Mouse (Mus musculus): Measurements from ENCODE around the gene Ctnna3. TPM values are rescaled to one million over a fixed set of nuclear protein-coding genes. Genes with fewer than 3 reads are reported as not detected.

Ctnna3 gene
- total and polyA plus RNA-seq, 3 experiments, result 0.37 to 0.83 TPM; not detected in 1

DNA sequence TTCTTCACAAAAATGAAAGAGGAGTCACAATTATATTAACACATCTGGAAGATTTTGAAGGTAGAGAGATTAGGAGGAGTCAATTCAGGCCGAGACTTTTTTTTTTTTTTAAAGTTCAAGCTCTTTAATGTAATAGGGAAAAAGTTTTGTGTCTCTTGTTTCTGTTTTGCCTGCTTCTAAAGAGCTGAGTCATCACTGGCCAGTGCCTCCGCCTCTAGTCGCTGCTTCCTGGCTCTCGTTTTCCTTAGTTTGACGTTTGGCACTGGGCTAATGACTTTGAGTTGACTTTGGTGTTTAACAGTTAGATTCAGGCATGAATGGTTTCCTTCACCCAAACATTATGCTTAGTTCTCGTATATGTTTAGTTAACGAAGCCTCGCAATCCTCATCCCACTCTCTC, 282.6 kb downstream of the Ctnna3 start:
- DNase-seq, result no peak

DNA sequence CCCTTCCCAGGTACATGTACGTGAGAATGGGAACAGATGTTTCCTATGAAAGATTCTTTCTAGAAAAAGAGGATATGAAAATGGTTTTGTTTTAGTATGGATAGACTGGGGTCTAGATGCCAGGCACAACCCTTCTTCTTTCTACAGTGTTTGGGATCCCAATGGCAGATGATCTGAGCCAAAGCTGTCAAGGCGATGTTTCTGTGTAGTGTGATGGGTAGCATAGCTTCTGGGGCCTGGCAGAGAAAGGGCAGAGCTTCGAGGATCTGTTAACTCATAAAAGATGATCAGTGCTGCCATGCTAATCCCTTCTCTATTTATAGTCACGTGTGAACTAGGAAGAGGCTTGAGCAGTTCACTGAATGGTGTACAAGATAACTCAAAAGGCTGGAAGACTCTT, 284.3 kb downstream of the Ctnna3 start:
- no peak for DNase-seq

DNA sequence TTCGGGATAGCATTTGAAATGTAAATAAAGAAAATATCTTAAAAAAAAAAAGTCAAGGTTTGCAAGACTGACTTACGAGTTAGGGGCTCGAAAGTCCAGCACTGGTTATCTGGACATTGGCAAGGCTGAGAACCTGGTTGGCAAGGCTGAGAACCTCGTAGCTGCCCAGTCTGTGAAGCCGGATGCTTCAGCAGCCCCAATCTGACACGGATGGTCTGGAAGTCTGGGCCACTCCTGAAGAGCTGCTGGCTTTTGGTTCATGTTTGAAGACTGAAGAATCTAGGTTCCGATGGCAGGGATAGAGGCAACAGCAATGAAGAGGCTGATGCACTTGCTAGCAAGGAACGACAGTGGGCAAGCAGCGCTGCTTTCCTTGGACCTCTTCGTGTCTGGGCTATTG, 339.0 kb downstream of the Ctnna3 start:
- no peak for DNase-seq

DNA sequence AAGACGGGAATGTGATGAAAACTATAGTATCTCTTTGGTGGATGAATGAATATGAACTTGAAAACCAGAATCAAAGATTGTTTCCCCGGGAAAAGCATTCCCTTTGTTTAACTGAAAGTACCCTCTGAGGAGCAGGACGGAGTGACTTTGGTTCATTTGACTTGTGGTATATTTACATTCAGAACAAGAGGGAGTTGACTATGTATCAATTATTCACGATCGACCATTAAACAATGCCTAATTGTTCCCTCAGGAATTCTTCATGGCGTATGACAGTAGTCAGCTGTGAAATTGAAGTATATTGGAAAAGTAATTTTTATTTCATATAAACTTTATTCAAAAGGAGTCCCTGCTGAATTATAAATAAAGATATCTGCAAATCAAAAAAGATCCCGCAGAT, 341.8 kb downstream of the Ctnna3 start:
- DNase-seq, result no peak

DNA sequence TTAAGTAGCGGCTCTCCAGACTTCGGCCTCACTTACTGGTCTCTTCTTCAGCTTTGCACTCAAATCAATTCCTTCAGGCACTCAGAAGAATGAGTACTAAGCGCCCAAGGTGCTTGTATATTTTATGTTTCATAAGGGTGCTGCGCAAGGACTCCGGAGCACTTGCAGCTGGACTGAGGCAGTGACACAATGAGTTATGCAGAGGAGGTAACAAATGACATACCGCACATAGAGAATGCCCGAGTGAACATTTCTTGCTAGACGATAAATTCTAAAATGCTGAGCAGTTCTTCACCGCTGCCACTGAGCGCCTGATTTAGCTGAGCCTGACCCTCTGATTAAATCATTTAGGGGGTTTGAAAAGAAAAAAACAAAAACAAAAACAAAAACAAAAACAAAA, 342.2 kb downstream of the Ctnna3 start:
- no peak for DNase-seq

DNA sequence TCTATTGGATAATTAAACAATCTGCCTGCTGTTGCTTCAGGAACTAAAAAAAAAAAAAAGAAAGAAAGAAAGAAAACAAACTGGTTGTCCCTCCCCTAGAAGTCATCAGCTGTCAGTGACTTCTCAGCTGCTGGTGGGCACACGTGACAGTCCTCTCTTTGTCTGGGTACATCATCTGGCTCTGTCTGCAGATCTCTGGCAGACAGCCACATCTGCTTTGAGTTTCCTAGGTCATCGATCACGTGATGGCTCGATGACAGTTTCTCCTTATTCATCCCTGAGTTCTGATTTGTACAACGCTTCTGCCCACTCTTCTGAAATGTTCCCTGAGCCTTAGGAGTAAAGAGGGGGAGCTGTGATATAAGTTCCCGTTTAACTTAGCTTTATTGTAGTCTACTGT, 352.1 kb downstream of the Ctnna3 start:
- DNase-seq, result peak; percentile 32

DNA sequence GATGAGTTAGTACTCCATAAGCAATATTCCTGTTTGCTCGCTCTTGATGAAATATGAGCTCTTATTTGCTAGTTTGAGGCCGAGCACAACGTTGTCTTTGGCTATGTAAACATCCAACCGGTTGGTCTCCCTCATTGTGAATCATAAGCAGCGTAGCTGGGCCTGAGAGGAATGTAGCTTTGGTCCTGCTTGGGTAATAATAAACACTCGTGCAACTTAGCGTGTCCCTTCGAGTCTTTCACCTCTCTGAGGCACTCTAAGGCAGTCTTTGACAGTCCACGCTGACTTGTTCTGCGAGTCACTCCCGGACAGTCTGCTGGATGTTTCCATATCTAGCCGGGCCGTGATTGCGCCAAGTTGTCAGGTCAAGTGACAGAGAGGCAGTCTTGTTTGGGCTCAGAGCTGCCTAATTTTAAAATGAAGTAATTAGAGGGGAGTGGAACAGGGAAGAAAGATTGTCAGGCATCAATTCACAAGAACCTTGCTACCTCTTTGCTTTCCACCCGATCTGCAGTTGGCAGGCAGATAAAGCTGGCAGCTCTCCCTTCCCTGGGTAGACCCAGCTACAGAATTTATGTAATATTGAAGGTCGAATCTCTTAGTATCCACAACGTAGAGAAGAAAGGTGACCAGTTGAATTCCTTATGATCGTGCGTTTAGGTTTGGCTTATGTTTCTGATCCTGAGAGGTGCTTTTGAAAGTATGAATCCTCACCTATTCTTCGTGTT, 355.1 kb downstream of the Ctnna3 start:
- no peak for DNase-seq

DNA sequence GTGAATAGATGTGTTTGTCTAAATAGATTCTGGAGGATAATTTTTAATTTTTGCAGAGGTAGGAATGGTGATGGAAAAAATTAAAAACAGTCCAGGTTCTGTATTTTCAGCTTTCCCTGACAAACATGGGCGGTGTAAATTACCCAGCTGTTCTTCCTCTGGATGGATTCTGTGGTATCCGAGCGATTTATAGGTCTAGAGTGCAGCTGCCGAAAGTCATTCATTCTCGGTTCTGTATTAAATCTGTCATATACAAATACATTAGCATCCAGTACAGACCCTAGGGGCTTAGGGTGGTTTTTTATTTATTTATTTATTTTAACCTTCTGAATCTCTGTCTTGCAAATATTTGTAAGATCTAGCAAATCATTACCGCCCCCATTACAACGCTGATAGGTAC, 356.5 kb downstream of the Ctnna3 start:
- DNase-seq, result no peak

DNA sequence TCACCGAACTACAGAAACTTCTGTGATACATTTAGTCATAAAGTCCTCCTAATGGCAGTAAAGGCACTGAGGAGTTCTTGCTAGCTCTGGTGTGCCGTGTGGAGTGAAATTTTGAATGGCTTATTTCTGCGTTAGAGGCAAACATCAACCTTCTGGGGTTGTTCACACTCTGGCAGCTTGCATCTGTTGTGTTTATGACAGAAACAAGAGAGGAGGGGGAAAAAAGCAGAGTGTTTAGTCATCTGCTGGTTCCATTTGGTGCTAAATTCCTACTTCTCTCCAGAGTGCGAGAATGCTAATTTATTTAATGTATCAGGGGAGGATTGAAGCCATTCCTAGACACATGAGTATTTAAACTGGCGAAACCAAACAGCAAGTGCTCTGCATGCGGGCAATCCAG, 374.0 kb downstream of the Ctnna3 start:
- DNase-seq, result no peak

DNA sequence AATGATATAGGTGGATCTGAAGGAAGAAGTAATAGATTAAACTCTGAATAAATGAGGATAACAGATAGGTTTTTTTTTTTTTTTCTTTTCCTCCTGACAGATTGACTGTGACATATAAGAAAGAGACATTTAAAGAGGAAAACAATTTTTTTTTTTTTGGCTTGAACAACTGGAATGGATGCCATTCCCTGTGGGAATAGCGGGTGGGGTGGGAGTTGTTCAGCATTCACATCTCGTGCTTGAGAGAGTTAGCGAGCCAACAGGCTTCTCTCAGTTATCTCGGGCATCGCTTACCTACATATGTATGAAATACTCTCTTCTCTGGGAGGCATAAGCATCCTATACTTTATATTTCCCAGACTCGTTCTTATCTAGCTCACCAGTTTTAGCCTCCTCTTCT, 375.7 kb downstream of the Ctnna3 start:
- no peak for DNase-seq

DNA sequence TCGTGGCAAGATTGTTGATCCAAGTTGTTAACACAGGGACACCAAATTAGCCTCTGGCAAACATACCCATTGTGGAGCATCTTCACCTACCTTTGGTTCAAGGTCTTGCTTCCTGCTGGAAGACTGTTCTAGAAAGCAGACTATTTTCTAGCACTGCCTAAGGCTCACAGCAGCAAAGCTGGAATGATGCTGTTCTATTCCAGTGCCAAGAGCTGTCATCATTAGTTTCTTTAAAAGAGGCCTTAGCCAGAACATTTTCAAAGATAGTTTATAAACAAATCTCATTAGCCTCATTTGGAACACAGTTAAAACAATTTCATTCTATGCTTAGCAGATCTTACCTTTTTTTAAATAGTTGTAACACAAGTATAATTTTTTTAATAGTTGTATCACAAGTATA, 376.4 kb downstream of the Ctnna3 start:
- DNase-seq, result no peak

DNA sequence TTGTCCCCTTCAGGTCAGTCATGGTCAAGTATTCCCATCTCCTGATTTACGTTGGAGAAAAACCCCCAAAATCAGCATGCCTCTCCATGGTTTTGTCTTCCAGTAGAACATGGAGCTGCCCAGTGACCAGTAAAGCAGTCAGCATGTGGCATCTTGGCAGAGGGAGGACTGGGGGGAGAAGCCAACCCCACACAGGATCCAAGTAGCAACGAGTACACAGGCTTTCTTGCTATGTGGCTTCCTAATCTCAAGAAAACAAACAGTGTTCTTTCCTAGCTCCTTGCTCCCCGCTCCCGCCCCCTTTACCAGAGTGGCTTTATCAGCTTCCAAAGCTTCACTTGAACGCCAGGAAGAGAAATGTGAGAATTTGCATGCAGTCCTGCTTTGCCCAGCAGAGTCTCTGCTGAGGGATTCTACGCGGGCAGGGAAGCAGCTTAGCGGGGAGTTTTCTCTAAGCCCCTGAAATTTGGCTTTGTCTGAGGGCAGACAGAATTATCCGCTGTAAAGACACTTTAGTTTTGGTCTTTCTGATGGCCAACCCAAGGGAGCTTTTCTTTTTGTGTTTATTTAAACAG, 380.2 kb downstream of the Ctnna3 start:
- no peak for DNase-seq

DNA sequence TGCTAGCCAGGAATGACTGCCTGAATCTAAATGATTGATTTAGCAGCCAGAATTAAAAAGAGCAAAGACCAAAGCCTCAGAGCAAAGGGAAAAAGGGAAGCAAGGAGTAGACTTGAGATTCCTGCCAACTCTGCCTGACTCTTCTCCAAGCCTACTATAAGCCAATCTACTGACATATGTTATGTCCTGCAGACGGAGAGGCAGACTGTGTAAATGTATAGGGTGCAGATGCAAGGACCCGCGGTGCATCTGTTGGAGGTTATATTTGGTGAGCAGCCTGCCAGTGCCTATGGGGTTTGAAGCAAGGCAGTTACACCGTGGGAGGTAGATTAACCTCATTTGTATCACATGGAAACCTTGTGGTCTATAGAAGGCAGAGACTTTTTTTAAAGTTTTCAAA, 409.1 kb downstream of the Ctnna3 start:
- DNase-seq, result no peak

DNA sequence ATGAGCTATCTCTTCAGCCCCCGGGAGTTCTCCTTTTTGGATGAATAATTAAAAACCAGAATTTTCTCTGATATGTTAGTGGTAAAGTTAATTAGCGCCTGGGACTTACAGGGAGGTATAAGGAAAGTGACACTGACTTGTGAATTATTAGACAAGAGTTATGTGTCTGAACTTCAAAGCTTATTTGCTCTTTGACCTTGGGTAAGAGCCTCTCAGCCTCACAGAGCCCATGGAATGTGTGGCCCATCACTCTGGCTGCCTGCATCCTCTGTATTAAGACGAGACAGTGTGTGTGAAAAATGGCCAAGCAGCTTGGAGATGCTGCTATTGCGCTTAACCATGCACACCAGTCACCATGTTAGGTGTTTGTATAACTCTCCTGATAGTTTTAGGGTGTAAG, 422.0 kb downstream of the Ctnna3 start:
- no peak for DNase-seq

DNA sequence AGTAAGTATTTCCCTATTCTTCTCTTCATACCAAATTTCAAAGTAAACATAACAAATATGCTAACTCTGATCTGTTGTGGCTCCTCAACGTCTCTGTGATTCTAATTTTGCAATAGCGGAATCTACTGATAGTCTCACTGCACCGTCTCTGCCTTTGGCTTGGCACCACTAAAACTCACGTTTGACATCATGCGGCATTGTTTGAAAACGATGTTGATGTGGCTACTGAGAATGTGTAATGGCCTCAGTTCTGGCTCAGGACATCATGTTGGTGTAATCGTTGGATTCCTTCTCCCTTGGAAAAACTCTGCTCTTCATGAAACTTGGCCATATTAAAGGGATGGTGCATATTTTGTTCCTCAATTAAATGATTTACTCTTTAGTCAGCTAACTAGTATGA, 439.2 kb downstream of the Ctnna3 start:
- DNase-seq, result no peak

DNA sequence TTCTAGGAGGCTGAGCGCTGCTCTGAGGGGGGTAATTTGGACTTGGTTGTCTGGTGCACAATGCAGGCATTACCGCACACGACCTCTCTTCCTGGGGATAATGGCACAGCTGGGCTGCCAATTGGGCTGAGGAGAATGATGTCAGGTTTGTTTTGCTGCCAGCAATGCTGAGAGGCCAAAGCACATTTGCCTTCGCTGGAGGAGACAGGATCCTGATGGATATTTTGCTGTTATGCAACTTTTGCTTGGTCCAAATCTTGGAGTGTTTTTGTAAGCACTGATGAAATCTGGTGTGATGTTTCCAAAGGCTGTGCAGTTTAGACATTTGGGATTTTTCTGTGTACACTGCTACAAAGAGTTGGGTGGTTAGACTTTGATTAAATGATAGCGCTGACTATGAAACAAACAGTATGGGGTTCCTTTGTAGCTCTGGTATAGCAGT, 450.6 kb downstream of the Ctnna3 start:
- DNase-seq, result peak; percentile 5

DNA sequence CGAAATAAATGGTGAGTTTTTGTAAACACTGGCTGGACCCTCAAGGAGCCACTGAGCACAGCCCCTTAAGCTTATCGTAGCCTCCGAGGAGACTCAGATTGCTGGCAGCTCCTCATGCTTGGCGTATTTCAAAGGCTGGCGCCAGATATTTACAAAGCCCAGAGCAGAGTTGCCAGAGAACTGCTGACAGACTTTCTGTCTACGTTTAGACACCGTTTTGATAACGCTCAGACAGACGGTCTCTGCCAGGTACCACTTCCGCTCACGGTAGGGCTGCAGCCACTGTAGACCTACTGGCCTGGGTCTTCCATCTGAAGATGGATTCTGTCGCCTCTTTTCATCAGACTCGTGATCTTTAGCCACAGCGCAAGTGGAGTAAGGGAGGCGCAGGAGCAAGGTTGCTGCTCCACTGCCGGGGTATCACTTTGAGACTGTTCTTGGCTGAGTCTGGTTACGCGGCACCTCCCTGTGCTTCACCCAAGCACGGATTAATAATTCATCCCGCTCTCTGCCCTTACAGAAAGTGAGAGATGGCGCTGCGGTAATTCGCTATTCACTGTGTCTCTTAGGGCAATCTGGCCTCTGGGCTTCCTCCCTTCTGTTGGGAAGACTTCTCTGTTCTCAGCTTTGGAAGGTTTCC, 456.7 kb downstream of the Ctnna3 start:
- no peak for DNase-seq

DNA sequence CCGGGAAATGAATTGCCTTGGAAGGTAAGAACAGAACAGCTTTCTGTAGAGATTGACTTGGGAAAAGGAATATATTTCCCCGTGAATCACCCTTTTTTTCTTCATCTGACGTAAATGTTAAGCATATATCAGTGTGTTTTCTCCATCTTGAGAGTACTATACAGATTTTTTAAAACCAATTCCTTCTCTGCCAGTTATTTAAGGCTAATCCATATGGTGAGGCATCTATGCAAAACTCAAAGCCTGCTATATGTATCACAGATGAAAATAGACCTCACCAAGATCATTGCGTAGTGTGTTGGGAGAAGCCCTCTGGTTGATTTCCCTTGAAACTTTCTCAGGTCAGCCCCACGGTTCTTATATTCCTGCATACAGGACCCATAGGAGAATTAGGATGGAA, 464.7 kb downstream of the Ctnna3 start:
- DNase-seq, result no peak

DNA sequence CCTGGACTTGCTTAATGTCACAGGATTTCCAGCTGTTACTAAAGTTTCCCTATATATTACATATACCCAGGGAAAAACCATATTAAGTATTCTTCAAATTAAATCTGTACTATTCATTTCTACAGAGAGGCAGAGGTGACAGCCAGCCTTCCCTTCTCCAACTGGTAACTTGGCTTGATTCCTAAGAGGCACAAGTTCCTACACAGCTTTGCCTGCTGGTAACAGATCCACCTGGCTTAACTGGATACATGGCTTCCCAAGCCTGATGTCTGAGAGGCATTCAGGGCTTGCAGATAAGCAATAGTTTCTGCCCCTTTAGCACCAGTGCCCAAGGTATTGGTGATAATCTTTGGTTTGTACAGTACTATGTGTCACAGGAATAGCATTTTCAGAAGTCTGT, 470.0 kb downstream of the Ctnna3 start:
- DNase-seq, result no peak

DNA sequence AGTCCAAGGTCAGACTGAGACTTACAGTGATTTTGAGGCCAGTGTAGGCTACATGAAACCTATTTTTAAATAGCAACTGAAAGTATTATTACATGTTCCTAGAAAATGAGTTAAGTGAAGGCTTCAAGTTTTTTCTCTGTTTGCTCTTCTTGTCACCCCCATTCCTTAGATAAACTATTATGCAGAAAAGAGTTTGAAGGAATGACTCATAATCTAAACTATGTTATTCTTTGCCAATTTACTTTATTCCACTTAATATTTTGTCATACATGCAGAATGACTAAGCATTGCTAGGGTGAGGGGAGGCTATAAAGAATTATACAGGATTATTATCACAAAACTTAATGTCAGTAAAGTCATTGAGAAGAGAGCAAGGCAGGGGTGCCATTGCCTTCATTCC, 479.0 kb downstream of the Ctnna3 start:
- DNase-seq, result no peak

DNA sequence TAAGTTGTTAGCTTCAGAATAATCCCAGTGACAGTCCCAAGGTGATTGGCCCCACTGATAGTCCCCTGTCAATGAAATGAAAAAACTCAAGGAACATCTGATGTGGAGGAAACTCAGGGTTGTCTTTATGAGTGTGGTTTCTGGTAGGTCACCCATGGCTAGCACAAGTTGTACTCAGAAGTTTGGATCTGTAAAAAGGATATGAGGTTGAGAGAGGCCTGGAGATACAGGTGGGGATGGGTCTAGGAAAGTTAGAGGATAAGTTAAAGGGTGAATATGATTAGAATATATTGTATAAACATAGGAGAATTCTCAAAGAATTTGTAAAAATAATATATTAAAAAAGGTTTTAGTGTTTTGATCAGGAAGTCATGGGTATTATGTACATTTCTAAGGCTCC, 497.4 kb downstream of the Ctnna3 start, which contains the start of gene Gm10118:
Gene Gm10118, minus strand, starts transcription at position 101 of the 400 bp plus-strand sequence.
- no peak for DNase-seq

DNA sequence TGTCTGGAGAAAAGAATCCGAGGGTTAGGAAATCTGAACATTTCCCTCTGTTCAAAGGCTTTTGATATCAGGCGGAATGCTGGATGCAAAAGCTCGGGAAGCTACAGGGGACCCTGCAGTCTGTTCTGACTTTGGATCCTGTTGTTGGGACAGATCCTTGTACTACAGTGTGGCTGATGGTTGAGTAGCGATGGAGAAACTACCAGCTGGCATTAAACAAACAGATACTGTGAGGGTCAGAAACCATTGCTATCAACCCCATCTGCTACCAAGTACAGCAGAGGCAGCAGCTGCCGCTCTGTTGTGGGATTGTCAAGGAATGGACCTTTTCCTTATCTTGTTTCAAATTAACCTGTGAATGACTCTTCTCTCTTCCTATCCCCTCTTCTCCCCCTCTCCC, 504.0 kb downstream of the Ctnna3 start:
- DNase-seq, result no peak

DNA sequence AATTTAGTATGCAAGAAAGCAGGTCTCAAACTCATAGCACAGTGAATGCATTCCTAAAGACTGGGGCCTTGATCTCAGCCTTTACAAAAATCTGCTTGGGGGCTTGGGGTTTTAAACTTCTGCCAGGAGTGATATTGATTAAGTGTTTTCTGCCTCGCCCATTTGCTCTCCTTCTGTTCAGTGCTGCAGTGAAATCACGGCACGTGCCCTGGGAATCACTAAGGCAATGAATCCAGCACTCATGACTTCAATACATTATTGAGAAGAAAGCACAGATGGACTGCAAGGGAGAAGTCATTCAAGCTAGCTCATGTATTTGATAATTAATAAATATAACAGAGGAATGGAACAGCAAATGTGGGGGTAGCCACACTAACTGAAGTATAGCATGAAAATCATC, 515.6 kb downstream of the Ctnna3 start:
- no peak for DNase-seq

DNA sequence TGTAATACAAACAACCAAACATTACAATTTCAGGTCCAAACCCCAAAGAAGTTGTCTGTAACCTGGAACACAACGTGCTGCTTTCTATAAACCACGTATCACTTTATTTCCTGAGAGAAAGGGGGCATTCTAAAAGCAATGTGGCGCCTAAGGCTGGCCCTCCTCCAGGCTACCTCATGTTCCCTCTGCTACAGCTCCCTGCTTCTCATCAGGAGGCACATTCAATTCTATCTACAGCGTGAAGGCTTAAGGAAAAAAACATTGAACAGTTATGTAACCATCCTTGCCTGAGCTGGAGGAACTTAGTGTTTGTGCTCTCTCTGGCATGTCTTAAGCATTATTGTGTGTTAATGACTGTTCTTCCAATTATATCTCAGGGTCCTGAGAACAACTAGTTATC, 517.4 kb downstream of the Ctnna3 start:
- no peak for DNase-seq

Measured in adrenal gland, adult 2 months (tissue).